Mouse (Mus musculus): ENCODE measurements around the gene Hddc3.

GRCm38 (mm10) chr7:80331433-80331832 is 11.5 kb upstream of the Hddc3 start:
- TF ChIP-seq CTCF (IDR thresholded peaks at IDR 0.05; ENCODE audit: low read depth) (no peak), EP300 (IDR thresholded peaks at IDR 0.05; ENCODE audit: low read depth) (no peak)

All from liver, embryonic 14.5 days (tissue).